Mouse (Mus musculus) heart, embryonic 15.5 days (tissue): Measurements from ENCODE around the gene Gm36079. TPM values are rescaled to one million over a fixed set of nuclear protein-coding genes. Genes with fewer than 3 reads are reported as not detected.
"Not testable (repeated sequence)": the region's sequence is repeated elsewhere in the genome, so short reads cannot be mapped to it uniquely, and the experiment has no call there.

Experiments used
- ATAC-seq: fragments of 200-750 bp; cut with Nextera tagmentation; replicated peaks from 2 replicates; pipeline ENCODE4 v1.8.0; 2017; ENCODE audit warnings: low read depth, moderate TSS enrichment; ENCODE audit not compliant: insufficient number of reproducible peaks, insufficient read depth, low FRiP score
- H3K27ac ChIP-seq: fragments of 300-500 bp; sonication (generic); 2 replicates; pipeline ENCODE4 v1.5.1; 2015; ENCODE audit warnings: mild to moderate bottlenecking, inconsistent platforms
- H3K27me3 ChIP-seq: fragments of 300-500 bp; sonication (generic); 2 replicates; pipeline ENCODE4 v1.6.1; 2015; ENCODE audit warnings: inconsistent platforms
- H3K36me3 ChIP-seq: fragments of 300-500 bp; sonication (generic); 2 replicates; pipeline ENCODE4 v1.6.1; 2015; ENCODE audit warnings: mild to moderate bottlenecking, inconsistent platforms
- H3K4me1 ChIP-seq: fragments of 300-500 bp; sonication (generic); replicated peaks from 2 replicates; pipeline ENCODE4 v1.6.1; 2015; ENCODE audit warnings: inconsistent platforms
- H3K4me2 ChIP-seq: fragments of 300-500 bp; sonication (generic); 2 replicates; pipeline ENCODE4 v1.6.1; 2015; ENCODE audit warnings: inconsistent platforms, mild to moderate bottlenecking, moderate library complexity
- H3K4me3 ChIP-seq: fragments of 300-500 bp; sonication (generic); 2 replicates; pipeline ENCODE4 v1.5.1; 2015; ENCODE audit warnings: mild to moderate bottlenecking, inconsistent platforms
- H3K9ac ChIP-seq: fragments of 300-500 bp; sonication (generic); 2 replicates; pipeline ENCODE4 v1.6.1; 2015; ENCODE audit warnings: mild to moderate bottlenecking, inconsistent platforms
- H3K9me3 ChIP-seq: fragments of 300-500 bp; sonication (generic); replicated peaks from 2 replicates; pipeline ENCODE4 v1.6.1; 2016; ENCODE audit warnings: inconsistent platforms
- WGBS: fragments of 180-500 bp; shearing (Covaris S2); methylation state at CpG from one replicate; pipeline ENCODE4 v1.1.7; 2015; ENCODE audit warnings: mixed read lengths; 5-methylcytosine and 5-hydroxymethylcytosine counted together
- polyA plus RNA-seq: library from polyadenylated mRNA; unstranded; fragments of >200 nt; fragmentation: Nextera tagmentation; extraction: Ambion mirVana; gene quantifications from 2 replicates; pipeline ENCODE4 v1.2.1, GENCODE M21; 2015

Gene Gm36079
- polyA plus RNA-seq, 1 experiment from 2014 or later = not detected

- H3K9me3 ChIP-seq, H3K4me1 ChIP-seq, H3K9ac ChIP-seq, H3K36me3 ChIP-seq, H3K27me3 ChIP-seq, H3K27ac ChIP-seq, H3K4me3 ChIP-seq, ATAC-seq, H3K4me2 ChIP-seq: not testable (repeated sequence)
- no CpG with 5 or more reads among the region's 2 CpGs for WGBS
These were observed 12.8 kb downstream of the Gm36079 start for GRCm38 (mm10) chr13:120013962-120014361.

DNA sequence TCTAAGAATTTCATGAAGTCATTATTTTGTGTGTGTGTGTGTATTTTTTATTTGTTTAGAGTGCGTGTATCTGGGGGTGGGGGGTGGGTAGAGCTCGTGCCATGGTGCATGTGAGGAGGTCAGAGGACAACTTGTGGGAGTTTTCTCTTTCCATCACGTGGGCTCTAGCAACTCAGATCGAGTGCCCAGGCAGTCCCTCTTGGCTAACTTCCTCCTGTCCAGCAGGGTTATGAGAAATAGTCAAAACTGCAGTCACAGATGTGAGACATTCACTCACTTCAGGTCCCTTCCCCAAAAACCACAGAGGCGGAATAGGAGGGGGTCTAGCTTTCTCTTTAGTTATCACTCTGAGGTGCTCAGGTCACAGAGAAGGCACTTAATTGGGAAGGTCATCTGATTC, 13.3 kb downstream of the Gm36079 start:
- not testable (repeated sequence) for H3K27ac ChIP-seq, H3K36me3 ChIP-seq, H3K4me2 ChIP-seq, H3K27me3 ChIP-seq, H3K4me3 ChIP-seq, H3K9me3 ChIP-seq, ATAC-seq, H3K4me1 ChIP-seq, H3K9ac ChIP-seq
- no CpG with 5 or more reads among the region's 5 CpGs for WGBS

DNA sequence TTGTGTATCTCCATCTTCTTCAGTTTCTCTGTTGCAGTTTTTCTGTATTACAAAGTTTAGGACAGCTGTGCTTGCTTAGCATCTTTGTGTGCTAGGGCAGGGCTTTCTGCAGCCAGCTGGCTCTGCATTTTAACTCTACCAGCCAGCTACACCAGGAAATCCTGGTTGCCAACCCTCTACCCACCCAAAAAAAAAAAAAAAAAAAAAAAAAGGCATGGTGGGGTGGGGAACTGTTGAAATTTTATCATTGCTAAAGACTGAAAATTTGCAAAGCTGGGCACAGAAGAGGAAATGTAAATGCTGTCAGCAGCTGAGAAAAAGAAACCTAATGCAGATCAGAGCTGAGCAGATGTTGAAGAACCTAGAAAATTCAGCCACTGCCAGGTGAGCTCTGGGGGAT, 16.7 kb downstream of the Gm36079 start:
- H3K4me2 ChIP-seq, ATAC-seq, H3K27me3 ChIP-seq, H3K4me1 ChIP-seq, H3K9me3 ChIP-seq, H3K27ac ChIP-seq, H3K36me3 ChIP-seq, H3K4me3 ChIP-seq, H3K9ac ChIP-seq: not testable (repeated sequence)

GRCm38 (mm10) chr13:119999215-119999614, 27.6 kb downstream of the Gm36079 start:
- not testable (repeated sequence) for ATAC-seq, H3K9me3 ChIP-seq, H3K4me3 ChIP-seq, H3K4me1 ChIP-seq, H3K27ac ChIP-seq, H3K9ac ChIP-seq, H3K27me3 ChIP-seq, H3K36me3 ChIP-seq, H3K4me2 ChIP-seq
- WGBS = no CpG with 5 or more reads among the region's 4 CpGs

DNA sequence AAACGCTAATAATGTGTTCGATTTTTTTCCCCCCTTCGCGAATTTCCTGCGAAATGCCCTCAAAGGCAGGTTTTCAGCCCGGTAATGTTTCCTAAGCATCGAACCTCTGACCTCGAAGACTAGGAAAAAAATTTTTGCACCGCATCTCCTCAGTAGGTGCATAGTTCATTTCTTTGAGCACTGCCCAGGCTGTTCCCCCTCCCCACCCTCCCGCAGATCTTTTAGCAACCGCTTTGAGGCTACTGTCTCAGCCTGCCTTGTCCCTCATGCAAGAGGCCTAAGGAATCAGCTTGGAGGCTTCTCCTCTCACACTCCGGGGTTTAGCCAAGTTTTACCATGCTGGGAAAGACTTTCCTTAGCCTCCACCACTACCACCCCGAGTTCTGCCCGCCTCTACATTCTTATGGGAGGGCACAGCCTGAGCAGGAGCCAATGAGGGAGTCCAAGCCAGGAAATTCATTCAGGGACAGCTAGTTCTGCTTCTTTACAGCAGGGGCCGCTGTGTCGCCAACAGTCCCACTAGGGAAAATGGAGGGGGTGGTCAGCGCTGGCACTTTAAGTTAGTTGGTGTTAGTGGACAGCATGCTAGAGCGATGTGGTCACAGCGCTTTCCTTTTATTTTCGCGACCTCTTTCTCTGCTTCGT, 28.2 kb downstream of the Gm36079 start:
- ATAC-seq, H3K4me2 ChIP-seq, H3K9ac ChIP-seq, H3K4me3 ChIP-seq, H3K9me3 ChIP-seq, H3K27ac ChIP-seq, H3K27me3 ChIP-seq, H3K4me1 ChIP-seq, H3K36me3 ChIP-seq: not testable (repeated sequence)
- WGBS = no CpG with 5 or more reads among the region's 22 CpGs

- H3K9ac ChIP-seq, H3K9me3 ChIP-seq, H3K27ac ChIP-seq, H3K36me3 ChIP-seq, H3K4me1 ChIP-seq, H3K4me2 ChIP-seq, ATAC-seq, H3K4me3 ChIP-seq, H3K27me3 ChIP-seq: not testable (repeated sequence)
- WGBS = no CpG with 5 or more reads among the region's 10 CpGs
These were observed 34.8 kb downstream of the Gm36079 start for GRCm38 (mm10) chr13:119991917-119992496.

- not testable (repeated sequence) for H3K9ac ChIP-seq, H3K9me3 ChIP-seq, H3K36me3 ChIP-seq, H3K4me1 ChIP-seq, H3K4me2 ChIP-seq, H3K4me3 ChIP-seq, ATAC-seq, H3K27ac ChIP-seq, H3K27me3 ChIP-seq
- no CpG with 5 or more reads among the region's 13 CpGs for WGBS
These were observed 35.5 kb downstream of the Gm36079 start for GRCm38 (mm10) chr13:119991264-119991663.

Other genes with a start within 250 kb of the Gm36079 start
- 21.6 and 22.7 TPM in 2 replicates for gene Zfp131, start 236.1 kb downstream of the Gm36079 start, polyA plus RNA-seq
- gene AF067063, start 196.8 kb downstream of the Gm36079 start, polyA plus RNA-seq = not detected in 2 replicates
- gene D13Ertd608e, start 191.0 kb downstream of the Gm36079 start, polyA plus RNA-seq = not detected in 2 replicates
- not detected in 2 replicates for gene Tcstv1, start 132.2 kb downstream of the Gm36079 start, polyA plus RNA-seq
- gene Gm21761, start 97.7 kb downstream of the Gm36079 start, polyA plus RNA-seq = not detected in 2 replicates
- not detected in 2 replicates for gene B020031M17Rik, start 76.2 kb downstream of the Gm36079 start, polyA plus RNA-seq
- not detected in 2 replicates for gene Gm21188, start 25.2 kb upstream of the Gm36079 start, polyA plus RNA-seq
- not detected in 2 replicates for gene Gm20767, start 113.2 kb upstream of the Gm36079 start, polyA plus RNA-seq
- not detected in 2 replicates for gene Gm21818, start 145.4 kb upstream of the Gm36079 start, polyA plus RNA-seq
- not detected in 2 replicates for gene Gm21762, start 188.9 kb upstream of the Gm36079 start, polyA plus RNA-seq
- gene Gm21731, start 212.1 kb upstream of the Gm36079 start, polyA plus RNA-seq = not detected in 2 replicates
- gene AF067061, start 236.1 kb upstream of the Gm36079 start, polyA plus RNA-seq = not detected in 2 replicates